Comparison of ENCODE assay signal across 20 mouse cellular contexts in genomic region chr10:9252941-9253217, GRCm38 (mm10).
A peak's percentile ranks its signal among the peaks of the same experiment; 100 is the strongest.
DNase-seq lines count a peak whose midpoint lies in the region; ATAC-seq lines count a peak whose summit lies in the region.
"Had no signal": no experiment of that assay in that cellular context is flagged by ENCODE, and none has a peak within 500 bp of the region (broad histone marks: within the 10 kb centered on the region; RNA-seq: fewer than 3 reads in every experiment).

No protein-coding gene starts in this region.

- H3K36me3 ChIP-seq in hindbrain, embryonic 15.5 days: no peaks in the 10 kb centered on the region
- H3K36me3 ChIP-seq in hindbrain, embryonic 16.5 days (ENCODE audit: control insufficient read depth, insufficient read depth, low read length): no peaks in the 10 kb centered on the region
- H3K36me3 ChIP-seq in neural tube, embryonic 11.5 days (ENCODE audit: control insufficient read depth, insufficient read depth, low read length): no peaks in the 10 kb centered on the region
- no peaks in the 10 kb centered on the region for H3K36me3 ChIP-seq in neural tube, embryonic 14.5 days (ENCODE audit: control insufficient read depth, insufficient read depth, low read length)
- H3K36me3 ChIP-seq: embryonic facial prominence, embryonic 13.5 days; limb, embryonic 13.5 days; liver, embryonic 15.5 days had no signal

- peak; percentile 44 for DNase-seq in embryo, embryonic 10 days (ENCODE audit: low spot score)
- no peak for DNase-seq in embryo, embryonic 9.5 days (ENCODE audit: extremely low spot score)
- no peak for DNase-seq in neural tube, embryonic 11.5 days (ENCODE audit: low spot score)
- no peak for DNase-seq in neural tube, embryonic 10.5 days (ENCODE audit: extremely low spot score, low spot score)
- DNase-seq: adrenal gland, postnatal 36 days; cerebellum, adult 9-11 months; heart, postnatal 36 days; kidney, adult 11 months; lung, postnatal 36 days; right cerebral cortex, postnatal 25 days; thymus, postnatal 25 days had no signal

- no peak overlapping the region for H3K4me3 ChIP-seq in hindbrain, embryonic 15.5 days
- no peak overlapping the region for H3K4me3 ChIP-seq in hindbrain, embryonic 16.5 days (ENCODE audit: low read length)
- no peak overlapping the region for H3K4me3 ChIP-seq in neural tube, embryonic 11.5 days (ENCODE audit: low read depth, low read length)
- H3K4me3 ChIP-seq in neural tube, embryonic 14.5 days (ENCODE audit: low read depth, low read length): no peak overlapping the region
- H3K4me3 ChIP-seq: embryonic facial prominence, embryonic 13.5 days; limb, embryonic 13.5 days; liver, embryonic 15.5 days had no signal

- H3K27me3 ChIP-seq in hindbrain, embryonic 15.5 days: no peaks in the 10 kb centered on the region
- H3K27me3 ChIP-seq in hindbrain, embryonic 16.5 days (replicated peaks; ENCODE audit: control insufficient read depth, insufficient read depth, low read length): no peaks in the 10 kb centered on the region
- H3K27me3 ChIP-seq in neural tube, embryonic 11.5 days (ENCODE audit: control insufficient read depth, insufficient read depth, low read length): no peaks in the 10 kb centered on the region
- H3K27me3 ChIP-seq in neural tube, embryonic 14.5 days (ENCODE audit: control insufficient read depth, insufficient read depth, low read length): no peaks in the 10 kb centered on the region
- H3K27me3 ChIP-seq: embryonic facial prominence, embryonic 13.5 days; limb, embryonic 13.5 days; liver, embryonic 15.5 days had no signal

- H3K4me2 ChIP-seq in hindbrain, embryonic 15.5 days: no peak overlapping the region
- no peak overlapping the region for H3K4me2 ChIP-seq in hindbrain, embryonic 16.5 days (ENCODE audit: low read length)
- no peak overlapping the region for H3K4me2 ChIP-seq in neural tube, embryonic 11.5 days (ENCODE audit: low read depth)
- H3K4me2 ChIP-seq in neural tube, embryonic 14.5 days (ENCODE audit: low read depth, low read length): no peak overlapping the region
- H3K4me2 ChIP-seq: embryonic facial prominence, embryonic 13.5 days; heart, embryonic 11.5 days; limb, embryonic 13.5 days; liver, embryonic 15.5 days had no signal

- H3K9me3 ChIP-seq in hindbrain, embryonic 15.5 days: no peaks in the 10 kb centered on the region
- no peaks in the 10 kb centered on the region for H3K9me3 ChIP-seq in hindbrain, embryonic 16.5 days (ENCODE audit: control insufficient read depth, low read length)
- no peaks in the 10 kb centered on the region for H3K9me3 ChIP-seq in neural tube, embryonic 11.5 days (ENCODE audit: control insufficient read depth, low read length)
- H3K9me3 ChIP-seq in neural tube, embryonic 14.5 days (ENCODE audit: control insufficient read depth, low read length): no peaks in the 10 kb centered on the region
- H3K9me3 ChIP-seq: embryonic facial prominence, embryonic 13.5 days; limb, embryonic 13.5 days; liver, embryonic 15.5 days had no signal

- peak overlapping the region; percentile 34; the same call in 1 of the 2 replicates for H3K27ac ChIP-seq in hindbrain, embryonic 15.5 days (replicated peaks)
- H3K27ac ChIP-seq in hindbrain, embryonic 16.5 days (ENCODE audit: low read depth, low read length): no peak overlapping the region
- peak overlapping the region; percentile 29; the same call in 1 of the 2 replicates for H3K27ac ChIP-seq in neural tube, embryonic 11.5 days (ENCODE audit: low read depth, low read length)
- H3K27ac ChIP-seq in neural tube, embryonic 14.5 days (ENCODE audit: low read depth, low read length): no peak overlapping the region
- H3K27ac ChIP-seq: embryonic facial prominence, embryonic 13.5 days; limb, embryonic 13.5 days; liver, embryonic 15.5 days had no signal

- WGBS in hindbrain, embryonic 15.5 days: 22% methylated on average over 3 of the region's 3 CpGs
- WGBS in hindbrain, embryonic 16.5 days: 26% methylated on average over 3 of the region's 3 CpGs
- WGBS in neural tube, embryonic 11.5 days: 14% methylated on average over 3 of the region's 3 CpGs
- 8% methylated on average over 3 of the region's 3 CpGs for whole genome bisulfite sequencing in neural tube, embryonic 14.5 days

- no peak for ATAC-seq in hindbrain, embryonic 15.5 days (ENCODE audit: low FRiP score, low read depth)
- no peak for ATAC-seq in hindbrain, embryonic 16.5 days
- ATAC-seq in neural tube, embryonic 11.5 days (ENCODE audit: insufficient read depth, low FRiP score, low TSS enrichment): peak; percentile 41; the same call in 1 of the 2 replicates
- peak; percentile 56; the same call in 1 of the 2 replicates for ATAC-seq in neural tube, embryonic 14.5 days (ENCODE audit: low read depth)
- no peak for ATAC-seq in erythroblast, adult 5-6 weeks (replicated peaks; ENCODE audit: low FRiP score, poor library complexity, severe bottlenecking)
- ATAC-seq: activated CD4-positive, CD25-positive, alpha-beta regulatory T cell, adult 4 months had no signal

- H3K9ac ChIP-seq in hindbrain, embryonic 15.5 days: no peak overlapping the region
- H3K9ac ChIP-seq in hindbrain, embryonic 16.5 days (ENCODE audit: low read depth, low read length): no peak overlapping the region
- H3K9ac ChIP-seq in neural tube, embryonic 11.5 days (ENCODE audit: low read length): no peak overlapping the region
- no peak overlapping the region for H3K9ac ChIP-seq in neural tube, embryonic 14.5 days (replicated peaks; ENCODE audit: low read depth, low read length)
- H3K9ac ChIP-seq: embryonic facial prominence, embryonic 13.5 days; limb, embryonic 13.5 days; liver, embryonic 15.5 days had no signal

- peaks cover 9% of the 10 kb centered on the region; the same call in 1 of the 2 replicates for H3K4me1 ChIP-seq in hindbrain, embryonic 15.5 days (replicated peaks)
- H3K4me1 ChIP-seq in hindbrain, embryonic 16.5 days (ENCODE audit: control insufficient read depth, insufficient read depth, low read depth, low read length): no peaks in the 10 kb centered on the region
- peaks cover 3% of the 10 kb centered on the region; the same call in 1 of the 2 replicates for H3K4me1 ChIP-seq in neural tube, embryonic 11.5 days (ENCODE audit: control insufficient read depth, insufficient read depth, low read length)
- peaks cover 6% of the 10 kb centered on the region; the same call in 1 of the 2 replicates for H3K4me1 ChIP-seq in neural tube, embryonic 14.5 days (ENCODE audit: control insufficient read depth, insufficient read depth, low read length)
- H3K4me1 ChIP-seq: embryonic facial prominence, embryonic 13.5 days; limb, embryonic 13.5 days; liver, embryonic 15.5 days had no signal

Comparison
In these comparisons a context has a peak if more than half of its experiments do, and no peak if none do; other contexts are left out.
1. H3K27ac ChIP-seq: peak in hindbrain, embryonic 15.5 days (single experiment) and neural tube, embryonic 11.5 days (single experiment); none in hindbrain, embryonic 16.5 days (single experiment) and neural tube, embryonic 14.5 days (single experiment).
2. ATAC-seq: peak in neural tube, embryonic 11.5 days (single experiment) and neural tube, embryonic 14.5 days (single experiment); none in hindbrain, embryonic 15.5 days (single experiment), hindbrain, embryonic 16.5 days (single experiment) and erythroblast, adult 5-6 weeks (single experiment).